Mouse (Mus musculus) adrenal gland, postnatal 10 days (tissue): ENCODE data around the gene Bak1. TPM values are rescaled to one million over a fixed set of nuclear protein-coding genes. Genes with fewer than 3 reads are reported as not detected.

Source experiments
- DNase-seq: peaks from one replicate; pipeline ENCODE4 v3.0.0; 2021; ENCODE audit warnings: mixed read lengths
- total RNA-seq, 2 experiments: library from RNA; stranded (reverse); gene quantifications; 2 replicates each; pipeline ENCODE4 v1.2.3; 2021

Bak1 gene
- total RNA-seq, 2 experiments from 2014 or later, result 35.4 to 42.4 TPM

DNA sequence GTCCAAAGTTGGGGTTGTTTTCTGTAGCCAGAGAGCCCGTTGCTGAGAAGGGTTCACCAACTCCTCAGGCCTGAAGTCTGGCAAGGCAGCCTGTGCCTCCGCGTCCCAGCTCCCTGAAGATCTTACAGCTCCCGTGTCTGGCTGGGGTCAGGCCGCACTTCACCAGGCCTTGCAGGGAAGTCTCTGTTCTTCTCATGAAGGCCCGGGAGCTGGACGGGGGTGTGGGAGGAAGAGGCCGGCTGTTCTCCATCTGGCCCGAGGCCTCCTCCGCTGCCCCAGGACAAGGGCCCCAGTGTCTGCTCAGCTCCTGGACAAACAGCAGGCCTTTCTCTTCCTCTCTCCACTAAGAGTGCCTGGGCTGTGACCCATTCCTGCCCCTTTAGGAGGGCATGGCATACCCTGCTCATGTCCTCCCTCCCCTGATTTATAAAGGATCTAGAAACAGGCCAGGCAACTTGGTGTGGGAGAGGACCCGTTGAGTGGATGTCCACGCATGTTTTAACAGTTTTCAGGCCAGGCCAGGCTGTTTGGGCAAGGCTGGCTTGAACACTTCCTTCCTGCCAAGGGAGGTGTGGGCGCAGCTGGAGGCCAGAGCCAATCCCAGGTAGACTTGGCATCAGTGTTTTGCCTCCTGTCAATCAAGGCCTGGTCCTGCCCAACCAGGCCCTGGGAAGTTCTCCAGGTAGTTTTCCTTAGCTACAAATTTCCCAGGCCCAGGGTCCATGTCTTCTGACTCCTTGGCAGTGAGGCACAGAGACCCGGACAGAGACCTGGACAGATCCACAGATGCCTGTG lies 19.8 kb upstream of the Bak1 start:
- DNase-seq, result no peak

DNA sequence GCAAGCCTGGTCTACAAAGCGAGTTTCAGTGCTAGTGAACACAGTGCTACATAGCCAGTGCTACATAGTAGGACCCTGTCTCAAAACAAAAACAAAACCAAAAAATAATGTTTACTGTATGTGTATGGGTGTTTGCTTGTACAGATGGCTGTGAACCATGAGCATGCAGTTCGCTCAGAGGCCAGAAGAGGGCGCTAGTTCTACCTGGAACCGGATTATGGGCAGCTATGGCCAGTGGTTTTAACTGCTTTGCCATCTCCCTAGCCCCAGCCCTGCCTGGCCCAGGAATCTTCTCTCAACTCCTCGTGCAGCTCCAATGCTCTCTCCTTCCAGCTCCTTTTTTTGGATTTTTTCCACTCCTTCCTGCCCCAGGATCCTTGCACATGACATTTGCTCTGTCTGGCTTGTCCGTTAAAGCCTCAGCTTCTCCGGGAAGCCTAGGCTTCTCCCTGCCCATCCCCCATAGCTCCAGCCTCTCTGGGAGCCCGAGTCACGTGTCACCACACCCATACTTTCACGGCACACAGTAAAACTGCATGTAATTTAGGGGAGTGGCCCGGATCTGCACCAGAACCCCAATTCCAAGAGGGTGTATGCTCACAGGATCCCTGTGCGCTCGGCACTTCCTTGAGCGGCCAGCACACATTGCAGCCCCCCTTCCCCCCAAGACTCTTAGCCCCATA lies 19.1 kb upstream of the Bak1 start:
- no peak for DNase-seq

DNA sequence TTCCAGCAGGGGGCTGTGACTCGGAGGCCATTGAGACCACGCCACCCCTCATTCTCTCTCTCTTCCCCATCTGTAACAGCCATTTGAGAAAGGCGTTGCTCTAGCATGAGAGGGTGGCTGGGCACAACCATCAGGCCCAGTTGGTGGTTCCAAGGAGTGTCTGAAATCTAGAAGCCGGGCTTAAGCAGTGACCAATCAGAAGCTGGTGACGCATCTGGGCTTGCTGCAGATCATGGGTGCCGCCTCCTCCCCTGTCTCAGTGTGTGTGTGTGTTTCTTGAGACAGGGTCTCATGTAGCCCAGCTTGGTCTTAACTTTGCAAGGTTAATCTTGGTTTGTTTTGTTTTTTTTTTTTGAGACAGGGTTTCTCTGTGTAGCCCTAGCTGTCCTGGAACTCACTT lies 16.4 kb upstream of the Bak1 start:
- no peak for DNase-seq

DNA sequence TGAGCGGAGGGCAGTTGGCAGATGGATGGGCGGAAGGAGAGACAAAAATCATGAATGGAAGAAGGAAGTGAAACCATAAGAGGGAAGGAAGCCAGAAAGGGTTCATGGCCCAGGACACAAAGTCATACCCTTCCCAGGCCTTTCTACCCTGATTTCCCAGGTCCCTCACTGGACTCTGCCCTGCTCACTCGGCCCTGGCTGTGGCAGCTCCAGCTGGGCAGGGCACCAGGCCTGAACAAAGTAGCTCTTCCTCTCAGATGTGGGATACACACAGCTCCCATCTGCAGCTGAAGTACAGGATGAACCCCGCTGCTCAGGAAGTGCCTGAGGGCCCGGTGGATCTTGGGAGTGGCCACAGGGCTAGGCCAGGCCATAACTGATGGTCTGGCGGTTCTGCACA lies 14.0 kb upstream of the Bak1 start:
- DNase-seq, result no peak

DNA sequence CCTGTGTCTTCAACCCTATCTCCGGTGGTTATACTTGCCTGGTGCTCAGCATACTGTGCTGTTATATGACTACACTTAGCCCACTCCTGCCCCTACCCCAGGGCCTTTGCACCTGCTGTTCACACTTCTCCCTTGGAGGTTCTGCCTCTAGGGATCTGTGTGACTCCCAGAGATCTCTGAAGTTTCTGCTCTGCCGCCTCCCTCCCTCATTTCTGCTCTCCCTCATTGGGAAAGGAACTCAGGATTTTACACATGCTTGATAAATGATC lies 12.9 kb upstream of the Bak1 start:
- DNase-seq, result no peak

DNA sequence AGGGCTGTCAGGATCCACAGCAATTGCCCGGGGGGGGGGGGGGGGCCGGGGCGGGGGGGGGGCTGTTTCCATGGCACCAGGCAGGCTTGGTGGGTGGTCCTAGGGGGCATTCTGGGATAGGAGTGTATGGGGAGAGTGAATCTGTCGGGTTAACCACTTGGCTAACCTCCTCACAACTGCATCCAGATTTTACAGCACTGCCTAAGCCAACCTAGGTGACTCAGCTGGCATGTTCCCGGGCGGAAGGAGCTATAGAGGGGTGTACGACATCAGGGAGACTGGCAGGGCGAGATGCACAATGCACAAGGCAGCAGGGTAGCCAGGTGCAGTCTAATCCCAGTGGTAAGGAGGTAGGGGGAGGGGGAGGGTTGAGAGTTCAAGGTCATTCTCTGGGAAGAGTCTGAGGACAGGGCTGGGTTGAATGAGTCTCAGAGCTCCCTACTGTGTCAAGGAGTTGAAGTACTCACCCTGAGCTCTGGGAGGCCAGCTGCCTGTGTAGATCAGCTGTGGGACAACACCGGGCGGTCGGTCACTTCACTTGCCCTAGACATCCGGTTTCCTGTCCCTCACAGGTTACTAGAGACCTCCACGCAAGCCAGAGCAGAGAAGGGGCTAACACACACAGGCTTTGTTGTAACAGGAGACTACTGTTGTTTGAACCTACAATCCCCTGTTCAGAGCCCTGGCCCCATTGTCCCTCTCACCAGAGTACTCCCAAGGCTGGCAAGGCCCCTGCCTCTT lies 12.4 kb upstream of the Bak1 start:
- DNase-seq, result no peak

DNA sequence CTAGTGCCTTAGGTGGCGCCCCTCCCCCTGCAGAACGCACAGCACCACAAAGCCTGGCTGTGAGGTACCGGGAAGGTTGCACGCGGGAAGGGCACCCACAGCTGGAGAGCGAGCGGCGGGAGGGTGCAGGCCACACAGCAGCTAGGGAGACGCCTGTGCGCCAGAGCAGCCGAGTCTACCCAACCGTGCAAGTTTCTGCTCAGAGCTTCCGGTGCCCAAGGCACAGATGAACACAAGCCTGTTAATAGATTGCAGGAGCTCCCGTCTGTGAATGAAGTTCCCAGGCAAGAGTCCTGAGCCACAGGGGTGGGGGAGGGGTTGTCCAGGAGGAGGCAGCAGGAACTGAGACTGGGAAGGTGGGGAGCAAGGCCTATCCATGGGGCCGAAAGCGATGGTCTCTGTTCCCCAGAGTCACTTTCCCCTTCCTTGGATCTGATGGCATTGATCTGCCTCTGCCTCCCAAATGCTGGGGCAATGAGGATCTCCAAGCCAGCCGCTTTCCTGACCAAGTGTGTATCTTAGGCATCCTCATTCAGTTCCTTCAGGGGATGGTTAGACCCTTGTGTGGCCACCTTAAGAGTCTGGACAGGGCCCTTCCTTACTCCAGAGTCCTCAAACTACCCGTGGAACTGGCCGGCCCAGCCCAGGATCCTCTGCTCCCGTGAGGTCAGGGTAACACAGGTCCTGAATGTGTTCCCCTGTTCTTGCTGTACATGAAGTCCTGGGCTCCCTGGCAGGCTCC lies 11.7 kb upstream of the Bak1 start:
- DNase-seq, result no peak

DNA sequence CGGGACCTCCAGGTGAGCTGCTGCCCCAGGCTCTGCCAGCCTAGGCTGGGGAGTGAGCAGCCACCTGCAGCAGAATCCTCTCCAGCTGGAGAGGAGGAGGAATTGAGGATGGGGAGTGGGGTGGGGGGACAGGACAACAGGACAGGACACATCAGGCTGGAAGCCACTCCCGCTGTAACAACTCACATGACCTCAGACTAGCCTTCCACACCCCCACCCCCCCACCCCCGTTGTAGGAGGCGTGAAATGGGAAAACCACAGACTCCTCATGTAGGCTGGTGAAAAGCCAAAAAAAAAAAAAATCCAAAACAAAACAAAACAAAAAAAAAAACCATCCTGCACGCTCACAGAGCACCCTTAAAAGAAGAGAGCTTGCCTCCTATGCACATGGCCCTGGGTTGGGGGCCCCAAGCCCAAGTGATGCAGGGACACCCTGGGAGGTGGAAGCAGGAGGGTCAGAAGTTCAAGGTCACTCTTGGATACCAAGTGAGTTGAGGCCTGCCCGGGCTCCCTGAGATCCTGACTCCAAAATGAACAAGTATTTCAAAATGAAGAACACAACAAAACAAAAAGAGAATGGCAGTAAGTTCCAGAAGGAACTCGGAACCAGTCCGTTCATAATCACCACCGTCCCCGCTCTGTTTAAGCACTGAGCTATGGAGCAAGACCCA lies 10.8 kb upstream of the Bak1 start:
- DNase-seq, result no peak

DNA sequence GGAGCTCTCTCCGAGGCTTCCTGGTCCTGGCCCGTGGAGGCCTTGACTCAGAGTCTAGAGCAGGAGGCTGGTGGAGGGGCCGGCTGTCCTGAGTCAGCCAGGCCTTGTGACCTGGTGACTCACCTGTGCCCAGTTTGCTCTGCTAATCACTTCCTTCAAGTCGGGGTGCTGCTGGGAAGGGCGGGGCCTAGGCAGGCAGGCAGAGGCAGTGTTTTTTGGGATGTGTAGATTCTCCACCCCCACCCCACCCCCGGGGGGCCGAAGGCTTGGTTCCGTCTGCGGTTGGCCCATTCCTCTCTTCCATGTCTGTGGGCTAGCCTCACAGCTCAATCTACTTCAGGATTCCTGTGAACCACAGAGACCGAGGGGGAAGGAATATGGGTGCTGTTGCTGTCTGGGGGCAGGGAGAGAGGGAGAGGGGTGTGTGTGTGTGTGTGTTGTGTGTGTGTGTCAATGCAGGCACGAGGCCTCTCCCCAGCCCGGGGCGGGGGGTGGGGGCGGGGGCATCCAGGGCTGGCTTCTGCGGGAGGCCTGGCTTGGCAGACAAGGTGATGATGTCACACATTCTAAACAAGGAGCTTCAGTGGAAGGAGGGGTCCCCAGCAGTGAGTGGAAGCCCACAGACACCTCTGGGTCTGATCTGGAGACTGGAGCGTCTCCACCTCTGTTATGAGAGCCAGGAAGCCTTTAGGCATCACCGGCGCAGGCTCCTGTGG lies 9.7 kb upstream of the Bak1 start:
- peak; percentile 57 for DNase-seq

DNA sequence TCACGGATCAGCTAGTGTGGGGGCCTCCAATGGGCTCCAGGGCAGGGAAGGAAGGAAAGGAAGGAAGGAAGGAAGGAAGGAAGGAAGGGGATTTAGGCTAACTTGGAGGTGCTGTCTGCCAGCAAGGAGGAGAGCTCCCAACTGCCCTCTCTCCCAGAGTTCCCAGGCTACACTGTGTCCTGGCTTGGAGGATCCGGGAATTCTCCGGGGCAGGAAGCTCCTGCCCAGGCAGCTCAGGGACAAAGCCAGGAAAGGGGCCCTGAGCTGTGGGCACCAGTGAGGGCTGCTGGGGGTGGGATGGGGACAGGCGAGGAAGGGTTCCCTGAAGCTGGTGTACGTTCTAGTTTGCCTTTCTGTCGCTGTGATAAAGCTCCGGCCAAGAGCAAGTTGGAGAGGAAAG lies 7.7 kb upstream of the Bak1 start:
- DNase-seq, result no peak

DNA sequence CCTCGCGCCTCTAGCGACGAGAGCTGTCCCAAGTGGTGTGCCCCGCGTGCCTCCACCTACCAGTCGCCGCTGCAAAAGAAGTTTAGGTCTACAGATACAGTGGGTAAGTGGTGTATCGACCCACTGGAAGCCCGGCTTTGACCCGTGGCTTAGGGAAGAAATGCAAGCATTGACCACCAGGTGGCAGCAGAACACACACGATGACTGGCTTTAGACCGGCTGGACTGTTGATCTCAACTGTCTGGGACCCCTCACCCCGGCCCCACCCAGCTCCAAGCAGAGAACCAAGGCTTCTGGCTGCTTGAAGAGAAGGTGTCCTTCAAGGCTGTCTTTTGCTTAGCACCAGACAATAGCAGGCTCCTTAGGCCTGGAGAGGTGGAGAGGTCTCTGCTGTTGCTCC lies 4.1 kb upstream of the Bak1 start:
- DNase-seq, result peak; percentile 88

DNA sequence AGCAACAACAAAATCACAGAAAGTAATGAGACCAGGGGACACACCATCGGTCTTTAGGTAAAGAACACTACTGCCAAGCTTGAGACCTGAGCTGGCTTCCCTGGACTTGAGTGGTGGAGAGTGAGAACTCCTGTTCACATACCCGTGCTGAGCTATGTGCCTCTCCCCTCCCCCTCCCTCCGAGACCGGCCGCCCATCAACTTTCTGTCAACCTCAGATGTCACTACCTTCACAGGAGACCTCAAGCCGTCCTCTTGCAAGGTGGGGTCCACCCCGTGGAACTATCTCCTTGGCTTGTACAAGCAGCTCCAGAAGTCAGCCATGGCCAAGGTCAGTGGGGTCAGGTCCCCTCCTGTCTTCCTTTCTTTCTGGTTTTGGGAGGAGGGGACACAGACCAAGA lies 3.5 kb upstream of the Bak1 start:
- DNase-seq, result no peak

DNA sequence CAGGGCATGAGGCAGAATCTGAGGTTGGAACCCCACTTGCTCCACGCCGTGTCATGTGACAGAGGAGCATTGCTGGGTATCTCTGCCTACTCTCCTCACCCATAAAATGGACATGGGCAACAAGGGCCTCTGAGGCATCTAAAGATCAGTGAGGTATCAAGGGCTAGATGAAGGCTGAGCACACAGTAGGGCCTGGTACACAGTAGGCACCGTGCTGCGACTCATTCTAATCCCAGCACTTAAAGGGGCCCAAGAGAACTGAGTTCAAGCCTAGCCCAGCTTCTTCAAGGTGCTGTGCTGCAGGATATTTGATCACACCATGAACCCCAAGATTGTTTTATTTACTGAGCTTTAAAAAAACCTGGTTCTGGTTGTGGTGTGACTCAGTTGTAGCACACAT lies 2.1 kb upstream of the Bak1 start:
- no peak for DNase-seq

DNA sequence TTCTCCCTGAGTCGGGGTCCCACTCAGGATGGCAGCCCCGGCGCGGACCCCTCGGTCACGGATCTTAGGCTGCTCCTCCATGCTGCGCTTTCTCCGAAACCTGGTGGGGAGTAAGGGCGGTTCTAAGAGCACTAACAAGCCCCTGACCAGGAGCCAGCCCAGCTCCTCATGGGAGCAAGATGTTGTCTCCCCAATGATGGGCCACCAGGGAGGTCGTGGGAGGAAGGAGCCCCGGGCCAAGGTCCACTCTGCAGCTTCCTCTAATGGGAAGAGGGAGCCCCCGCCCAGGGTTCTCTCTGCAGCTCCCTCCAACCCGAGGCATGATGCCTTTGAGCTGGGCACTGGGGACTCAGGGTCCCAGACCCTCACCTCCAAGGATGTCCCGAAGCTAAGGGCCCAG lies 622 bp upstream of the Bak1 start:
- no peak for DNase-seq

DNA sequence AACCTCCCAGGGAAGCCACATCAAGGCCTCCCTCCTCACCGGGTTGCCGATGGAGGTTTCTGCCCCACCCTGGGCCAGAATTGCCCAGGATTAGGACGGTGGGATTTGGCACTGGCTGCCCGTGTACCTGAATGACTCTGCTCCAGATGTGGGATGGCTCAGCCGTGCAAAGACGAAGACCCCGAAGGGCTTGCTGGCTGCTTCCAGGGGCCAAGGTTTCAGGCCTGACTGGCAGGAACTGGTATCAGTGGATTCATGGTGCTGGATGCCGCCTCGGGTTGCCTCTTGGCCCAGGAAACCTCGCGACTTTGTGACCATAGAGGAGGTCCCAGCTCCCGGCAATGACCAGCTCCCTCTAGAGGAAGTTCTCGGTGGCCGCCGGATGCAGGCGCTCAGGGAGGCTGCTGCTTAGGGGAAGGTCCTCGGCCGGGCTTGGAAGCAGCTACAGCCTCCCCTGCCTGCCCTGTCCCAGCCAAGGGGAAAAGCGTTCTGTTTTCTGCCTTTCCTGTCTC lies 469 bp downstream of the Bak1 start:
- peak; percentile 94 for DNase-seq

DNA sequence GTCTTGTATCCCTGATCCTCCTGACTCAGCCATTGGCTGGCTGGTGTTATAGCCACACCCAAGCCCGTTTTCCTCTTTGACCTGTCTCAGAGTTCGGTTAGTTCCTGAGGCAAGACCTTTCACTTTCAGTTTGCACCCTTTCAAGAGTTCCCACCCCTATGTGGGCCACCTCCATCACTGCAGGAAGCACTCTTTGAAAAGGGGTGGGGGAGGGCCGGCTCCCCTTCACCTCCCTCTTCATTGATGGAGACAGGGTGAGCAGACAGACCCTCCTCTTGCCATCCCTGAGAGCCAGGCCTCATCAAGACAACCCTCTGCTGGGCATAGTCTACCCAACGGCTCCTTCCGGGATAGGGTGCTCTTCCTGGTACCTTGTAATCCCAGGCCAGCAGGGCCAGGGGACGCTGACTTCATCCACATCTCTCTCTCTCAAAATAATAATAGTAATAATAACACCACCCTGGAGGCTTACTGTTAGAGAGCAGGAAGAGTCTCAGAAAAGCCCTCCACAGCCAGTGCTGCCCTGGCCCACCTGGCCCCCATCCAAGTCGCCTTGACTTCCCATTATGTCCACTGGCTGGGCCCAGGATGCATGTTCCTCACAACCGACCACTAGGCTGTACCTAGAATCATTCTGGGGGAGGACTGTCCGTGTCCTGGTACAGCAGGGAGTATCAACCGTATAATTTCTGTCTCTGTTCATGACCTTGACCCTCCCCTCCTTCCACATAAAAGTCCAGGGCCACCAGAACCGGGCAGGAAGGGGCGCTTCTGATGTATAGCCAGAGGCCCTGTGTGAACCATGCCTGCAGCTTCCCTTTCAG lies 1.1 kb downstream of the Bak1 start:
- DNase-seq, result peak; percentile 55

DNA sequence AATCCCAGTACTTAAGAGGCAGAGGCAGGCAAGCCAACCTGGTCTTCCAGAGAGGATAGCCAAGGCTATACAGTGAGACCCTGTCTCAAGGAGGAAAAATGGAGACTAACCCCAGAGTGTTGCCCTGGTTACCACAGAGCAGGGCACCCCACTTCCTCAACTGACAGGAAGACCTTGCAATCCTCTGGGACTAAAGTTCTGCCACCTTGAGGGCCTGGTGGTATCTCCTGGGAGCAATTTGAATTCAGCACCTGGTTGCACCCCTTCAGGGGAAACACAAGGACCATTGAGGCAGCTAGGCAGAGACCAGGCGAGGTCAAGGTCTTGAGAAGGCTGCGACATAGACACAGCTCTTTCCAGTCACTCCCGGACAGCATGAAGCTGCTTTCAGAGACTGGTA lies 2.9 kb downstream of the Bak1 start:
- DNase-seq, result no peak

DNA sequence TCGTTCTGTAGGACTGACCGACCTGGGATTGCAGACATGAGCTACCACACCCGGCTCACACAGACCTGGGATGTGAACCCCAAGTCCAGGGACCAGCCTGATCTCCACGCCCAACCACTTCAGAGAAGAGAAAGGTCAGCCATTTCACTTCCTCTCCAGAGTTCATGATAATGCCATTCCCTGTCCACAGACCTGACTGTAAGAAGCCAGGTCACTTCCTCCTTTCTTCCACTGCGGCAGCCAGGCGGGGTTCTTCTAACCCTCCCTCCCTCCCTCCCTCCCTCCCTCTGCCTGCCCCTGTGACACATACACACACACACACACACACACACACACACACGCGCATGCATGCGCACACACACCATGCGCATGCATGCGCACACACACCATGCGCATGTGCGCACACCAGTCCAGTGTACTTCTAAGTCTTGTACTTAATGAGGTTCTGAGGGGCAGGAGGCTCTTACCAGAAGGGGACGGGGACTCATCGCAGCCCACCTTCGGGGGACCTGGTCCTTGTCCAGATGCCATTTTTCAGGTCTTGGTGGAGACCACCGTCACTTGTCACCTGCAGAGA lies 3.4 kb downstream of the Bak1 start:
- no peak for DNase-seq

DNA sequence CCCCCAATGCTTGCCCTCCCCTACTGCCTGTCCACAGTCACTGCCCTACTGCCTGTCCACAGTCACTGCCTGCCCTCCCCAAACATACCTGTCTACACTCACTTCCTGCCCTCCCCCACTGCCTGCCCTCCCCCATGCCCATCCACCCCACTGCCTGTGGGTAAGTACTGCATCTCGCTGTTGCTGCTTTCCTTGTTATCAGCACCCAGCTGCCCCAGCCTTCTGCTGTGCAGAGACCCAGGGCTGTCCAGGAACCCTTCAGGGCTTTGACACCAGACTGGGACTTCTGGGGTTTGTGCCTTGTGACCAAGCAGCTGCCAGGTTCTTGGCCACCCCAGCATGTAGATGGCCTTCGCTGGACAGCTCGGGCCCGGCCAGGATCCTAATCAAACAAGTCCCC lies 5.5 kb downstream of the Bak1 start:
- DNase-seq, result no peak

DNA sequence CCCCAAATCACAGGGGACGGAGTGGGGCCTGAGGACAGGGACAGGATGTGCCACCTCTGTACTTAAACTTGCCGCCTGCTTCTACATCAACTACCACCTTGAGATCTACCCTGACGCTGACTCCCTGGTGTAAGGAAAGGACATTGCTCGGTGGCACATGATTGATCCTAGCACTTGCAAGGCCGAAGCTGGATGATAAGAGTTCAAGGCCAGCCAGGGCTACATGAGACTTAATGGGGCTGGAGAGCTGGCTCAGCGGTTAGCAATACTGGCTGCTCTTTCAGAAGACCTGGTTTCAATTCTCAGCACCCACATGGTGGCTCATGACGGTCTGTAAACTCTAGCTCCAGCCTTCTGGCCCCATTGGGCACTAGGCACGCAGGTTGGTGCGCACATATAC lies 7.1 kb downstream of the Bak1 start:
- no peak for DNase-seq
